Mouse (Mus musculus) embryonic facial prominence, embryonic 11.5 days (tissue): ENCODE data around the gene H2afy2. TPM values are rescaled to one million over a fixed set of nuclear protein-coding genes. Genes with fewer than 3 reads are reported as not detected.

Experiments used
- ATAC-seq: fragments of 200-750 bp; cut with Nextera tagmentation; replicated peaks from 2 replicates; pipeline ENCODE4 v1.8.0; 2017; ENCODE audit warnings: low read depth; ENCODE audit not compliant: insufficient number of reproducible peaks, low FRiP score, low TSS enrichment
- DNase-seq: peaks from one replicate; pipeline ENCODE4 v3.0.0-alpha.2; 2015; ENCODE audit warnings: low spot score
- H3K27ac ChIP-seq: fragments of 300-500 bp; sonication (generic); replicated peaks from 2 replicates; pipeline ENCODE4 v1.5.1; 2014; ENCODE audit warnings: mild to moderate bottlenecking, low read depth, low read length, control low read depth
- H3K27me3 ChIP-seq: fragments of 300-500 bp; sonication (generic); 2 replicates; pipeline ENCODE4 v1.6.1; 2014; ENCODE audit warnings: mild to moderate bottlenecking, low read length, moderate library complexity, mixed read lengths; ENCODE audit not compliant: control insufficient read depth, insufficient read depth
- H3K36me3 ChIP-seq: fragments of 300-500 bp; sonication (generic); replicated peaks from 2 replicates; pipeline ENCODE4 v1.6.1; 2014; ENCODE audit warnings: low read depth, mild to moderate bottlenecking, low read length, moderate library complexity, mixed read lengths; ENCODE audit not compliant: control insufficient read depth, insufficient read depth
- H3K4me1 ChIP-seq: fragments of 300-500 bp; sonication (generic); 2 replicates; pipeline ENCODE4 v1.6.1; 2014; ENCODE audit warnings: low read length, mixed read lengths; ENCODE audit not compliant: control insufficient read depth, insufficient read depth
- H3K4me2 ChIP-seq: fragments of 300-500 bp; sonication (generic); 2 replicates; pipeline ENCODE4 v1.6.1; 2014; ENCODE audit warnings: low read depth, mild to moderate bottlenecking, control low read depth, low read length, moderate library complexity
- H3K4me3 ChIP-seq: fragments of 300-500 bp; sonication (generic); 2 replicates; pipeline ENCODE4 v1.5.1; 2014; ENCODE audit warnings: low read depth, low read length, control low read depth
- H3K9ac ChIP-seq: fragments of 300-500 bp; sonication (generic); replicated peaks from 2 replicates; pipeline ENCODE4 v1.6.1; 2014; ENCODE audit warnings: mild to moderate bottlenecking, control low read depth, low read length
- H3K9me3 ChIP-seq: fragments of 300-500 bp; sonication (generic); replicated peaks from 2 replicates; pipeline ENCODE4 v1.6.1; 2016; ENCODE audit warnings: mild to moderate bottlenecking, low read length, inconsistent platforms, mixed read lengths; ENCODE audit not compliant: control insufficient read depth
- WGBS: fragments of 180-500 bp; shearing (Covaris S2); extraction: QIAGEN DNeasy Blood & Tissue Kit; methylation state at CpG from one replicate; pipeline ENCODE4 v1.1.7; 2014; 5-methylcytosine and 5-hydroxymethylcytosine counted together
- polyA plus RNA-seq: library from polyadenylated mRNA; unstranded; fragments of >200 nt; fragmentation: Nextera tagmentation; extraction: Ambion mirVana; gene quantifications from 2 replicates; pipeline ENCODE4 v1.2.1, GENCODE M21; 2014

The H2afy2 gene
- polyA plus RNA-seq, 1 experiment from 2014 or later: 335 TPM

DNA sequence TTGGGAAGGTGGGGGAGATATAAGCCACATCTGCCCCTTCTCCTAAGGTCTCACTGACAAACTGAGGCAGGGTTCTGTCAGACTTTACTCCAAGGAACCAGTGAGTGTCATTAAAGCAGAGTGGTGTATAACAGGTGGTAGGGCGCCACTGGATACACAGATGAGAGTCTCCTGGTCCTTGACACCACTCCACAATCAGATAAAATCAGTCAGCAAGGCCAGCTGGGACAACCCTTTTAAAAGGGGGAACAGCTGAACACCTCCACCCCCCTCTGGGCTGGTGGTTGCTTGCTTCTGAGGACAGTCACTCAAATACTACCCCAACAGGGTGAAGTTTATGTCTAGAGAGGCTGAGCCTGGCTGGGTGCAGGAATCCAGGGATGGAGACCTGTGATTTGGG lies 46.4 kb downstream of the H2afy2 start:
- Histone ChIP-seq H3K9ac (no peak overlapping the region), H3K27ac (no peak overlapping the region), H3K9me3 (no peaks in the 10 kb centered on the region), H3K27me3 (no peaks in the 10 kb centered on the region), H3K4me1 (no peaks in the 10 kb centered on the region), H3K4me2 (no peak overlapping the region), H3K36me3 (peaks cover 10% of the 10 kb centered on the region), H3K4me3 (no peak overlapping the region)
- 80% methylated on average over 1 of the region's 1 CpGs for WGBS
- DNase-seq: no peak
- ATAC-seq: no peak

DNA sequence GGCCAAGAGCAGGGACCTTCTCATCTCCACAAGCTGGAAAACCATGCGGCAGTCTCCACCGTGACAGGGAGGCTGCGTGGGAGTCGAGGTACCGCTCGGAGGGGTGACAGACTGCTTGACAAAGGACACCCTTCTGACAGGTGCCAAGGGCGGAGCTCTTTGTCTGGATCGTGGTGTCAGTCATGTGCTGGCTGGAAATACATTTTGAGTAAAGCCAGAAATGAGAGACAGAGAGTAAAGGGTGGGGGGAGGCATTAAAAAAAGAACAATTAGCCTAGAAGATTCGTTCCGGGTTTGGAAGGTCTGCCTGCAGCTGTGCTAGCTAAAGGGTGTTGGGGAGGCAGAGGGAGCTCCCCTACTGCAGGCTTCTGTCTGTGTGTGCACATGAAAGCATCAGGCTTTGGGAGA lies 47.3 kb downstream of the H2afy2 start:
- H3K9me3 ChIP-seq: no peaks in the 10 kb centered on the region
- no peaks in the 10 kb centered on the region for H3K4me1 ChIP-seq
- 77% methylated on average over 10 of the region's 10 CpGs for WGBS
- no peak overlapping the region for H3K4me3 ChIP-seq
- no peaks in the 10 kb centered on the region for H3K27me3 ChIP-seq
- ATAC-seq: no peak
- no peak overlapping the region for H3K4me2 ChIP-seq
- no peak overlapping the region for H3K27ac ChIP-seq
- no peak for DNase-seq
- no peak overlapping the region for H3K9ac ChIP-seq
- peaks cover 6% of the 10 kb centered on the region for H3K36me3 ChIP-seq

DNA sequence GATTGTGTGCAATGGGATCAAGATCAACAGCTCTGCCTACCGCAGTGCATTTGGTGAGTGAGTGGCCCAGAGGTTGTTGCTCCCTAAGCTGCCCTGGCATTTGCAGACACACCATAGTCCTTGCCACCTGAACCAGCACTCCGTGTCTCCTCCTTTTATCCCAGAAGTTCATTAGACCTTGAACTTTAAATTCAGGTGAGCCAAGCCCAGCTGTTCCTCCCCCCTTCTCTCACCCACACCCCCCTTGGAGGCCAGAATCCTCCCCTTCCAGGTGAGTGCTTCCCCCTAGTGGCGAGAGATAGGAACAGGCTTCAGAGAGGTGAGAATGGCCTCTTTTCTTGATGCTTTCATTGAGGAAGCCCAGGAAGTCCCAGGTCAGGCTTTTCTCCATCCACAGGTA lies 49.6 kb downstream of the H2afy2 start:
- Histone ChIP-seq H3K27ac (no peak overlapping the region), H3K4me2 (no peak overlapping the region), H3K9me3 (no peaks in the 10 kb centered on the region), H3K9ac (no peak overlapping the region), H3K27me3 (no peaks in the 10 kb centered on the region), H3K4me1 (no peaks in the 10 kb centered on the region), H3K4me3 (no peak overlapping the region), H3K36me3 (peaks cover 6% of the 10 kb centered on the region)
- ATAC-seq (no peak), DNase-seq (peak; percentile 67)
- 46% methylated on average over 3 of the region's 3 CpGs for WGBS

DNA sequence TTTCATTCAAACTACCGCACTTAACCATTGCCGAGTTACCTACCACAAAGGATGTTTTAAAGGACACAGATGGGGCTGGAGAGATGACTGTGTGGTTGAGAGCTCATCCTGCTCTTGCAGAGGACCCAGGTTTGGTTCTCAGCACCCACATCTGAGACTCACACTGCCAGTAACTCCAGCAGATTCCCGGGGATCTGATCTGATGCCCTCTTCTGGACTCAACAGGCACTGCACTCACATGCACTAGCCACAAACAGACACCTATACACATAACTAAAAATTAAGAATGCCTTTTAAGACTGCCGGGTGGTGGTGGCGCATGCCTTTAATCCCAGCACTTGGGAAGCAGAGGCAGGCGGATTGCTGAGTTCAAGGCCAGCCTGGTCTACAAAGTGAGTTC lies 53.8 kb downstream of the H2afy2 start:
- no peaks in the 10 kb centered on the region for H3K4me1 ChIP-seq
- H3K9ac ChIP-seq: no peak overlapping the region
- H3K36me3 ChIP-seq: no peaks in the 10 kb centered on the region
- no peak overlapping the region for H3K27ac ChIP-seq
- no peak overlapping the region for H3K4me3 ChIP-seq
- ATAC-seq: no peak
- no peak for DNase-seq
- no peak overlapping the region for H3K4me2 ChIP-seq
- H3K9me3 ChIP-seq: no peaks in the 10 kb centered on the region
- WGBS: 93% methylated on average over 6 of the region's 6 CpGs
- no peaks in the 10 kb centered on the region for H3K27me3 ChIP-seq

DNA sequence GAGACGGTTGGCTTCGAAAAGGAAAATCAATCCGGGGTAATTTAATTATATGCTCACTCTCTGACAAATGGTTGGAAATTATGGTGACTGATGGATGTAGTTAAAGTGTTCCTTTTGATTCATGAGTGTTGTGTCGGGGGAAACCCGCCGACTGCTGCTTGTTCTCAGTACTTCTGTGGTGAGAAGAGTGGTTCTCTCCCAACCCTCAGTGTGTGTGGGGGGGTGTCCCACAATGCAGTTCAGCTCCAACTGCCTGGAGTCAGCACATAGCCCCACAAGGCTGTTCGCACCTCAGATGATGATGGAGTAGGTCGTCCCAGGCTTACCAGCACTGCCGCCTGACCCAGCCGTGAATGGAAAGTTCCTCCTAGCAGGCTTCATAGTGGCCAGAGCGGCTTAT lies 54.8 kb downstream of the H2afy2 start:
- H3K4me1 ChIP-seq: no peaks in the 10 kb centered on the region
- H3K27ac ChIP-seq: no peak overlapping the region
- H3K27me3 ChIP-seq: no peaks in the 10 kb centered on the region
- ATAC-seq (no peak), DNase-seq (no peak)
- WGBS: 76% methylated on average over 11 of the region's 11 CpGs
- no peak overlapping the region for H3K9ac ChIP-seq
- H3K36me3 ChIP-seq: no peaks in the 10 kb centered on the region
- no peak overlapping the region for H3K4me2 ChIP-seq
- no peak overlapping the region for H3K4me3 ChIP-seq
- H3K9me3 ChIP-seq: no peaks in the 10 kb centered on the region

DNA sequence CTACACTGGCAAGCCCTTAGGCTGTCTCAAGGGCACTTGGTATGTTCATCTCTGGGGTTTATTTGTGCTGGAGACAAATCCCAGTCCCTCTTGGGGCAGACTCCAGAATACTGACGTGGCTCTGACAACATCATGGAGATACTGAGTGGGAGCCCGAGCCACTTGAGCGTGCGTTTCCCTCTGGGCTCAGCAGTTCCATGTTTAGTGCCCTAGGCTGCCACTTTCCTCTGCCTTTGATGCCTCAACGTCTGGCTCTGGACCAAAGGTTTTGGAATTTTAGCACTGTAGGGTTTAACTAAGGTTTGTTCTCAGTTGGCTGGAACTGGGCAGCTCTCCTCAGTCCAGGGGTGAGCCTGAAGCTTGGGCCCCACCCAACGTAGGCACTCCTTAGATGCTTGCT lies 60.7 kb downstream of the H2afy2 start:
- ATAC-seq: no peak
- no peak for DNase-seq
- no peaks in the 10 kb centered on the region for H3K4me1 ChIP-seq
- no peak overlapping the region for H3K4me2 ChIP-seq
- H3K9ac ChIP-seq: no peak overlapping the region
- no peak overlapping the region for H3K4me3 ChIP-seq
- no peaks in the 10 kb centered on the region for H3K9me3 ChIP-seq
- no peak overlapping the region for H3K27ac ChIP-seq
- WGBS: 76% methylated on average over 6 of the region's 6 CpGs
- H3K27me3 ChIP-seq: no peaks in the 10 kb centered on the region
- no peaks in the 10 kb centered on the region for H3K36me3 ChIP-seq

DNA sequence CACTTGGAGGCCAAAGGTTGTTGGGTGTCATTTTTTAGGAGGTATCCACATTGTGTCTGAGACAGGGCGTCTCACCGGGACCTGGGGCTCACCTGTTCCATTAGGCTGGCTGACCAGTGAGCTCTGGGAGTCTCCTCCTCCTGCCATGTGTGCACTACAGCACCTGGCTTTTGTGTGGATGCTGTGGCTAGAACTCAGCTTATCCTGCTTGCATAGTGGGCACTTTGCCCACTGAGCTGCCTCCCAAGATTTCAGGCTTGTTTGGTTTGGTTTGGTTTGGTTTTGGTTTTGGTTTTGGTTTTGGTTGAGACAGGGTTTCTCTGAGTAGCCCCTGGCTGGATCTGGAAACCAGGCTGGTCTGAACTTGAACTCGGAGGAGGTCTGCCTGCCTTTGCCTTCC lies 61.7 kb downstream of the H2afy2 start:
- ATAC-seq: no peak
- H3K36me3 ChIP-seq: no peaks in the 10 kb centered on the region
- WGBS: 80% methylated on average over 3 of the region's 3 CpGs
- H3K4me1 ChIP-seq: no peaks in the 10 kb centered on the region
- no peak overlapping the region for H3K9ac ChIP-seq
- H3K4me2 ChIP-seq: no peak overlapping the region
- no peaks in the 10 kb centered on the region for H3K9me3 ChIP-seq
- H3K27me3 ChIP-seq: no peaks in the 10 kb centered on the region
- H3K4me3 ChIP-seq: no peak overlapping the region
- DNase-seq: no peak
- H3K27ac ChIP-seq: no peak overlapping the region

DNA sequence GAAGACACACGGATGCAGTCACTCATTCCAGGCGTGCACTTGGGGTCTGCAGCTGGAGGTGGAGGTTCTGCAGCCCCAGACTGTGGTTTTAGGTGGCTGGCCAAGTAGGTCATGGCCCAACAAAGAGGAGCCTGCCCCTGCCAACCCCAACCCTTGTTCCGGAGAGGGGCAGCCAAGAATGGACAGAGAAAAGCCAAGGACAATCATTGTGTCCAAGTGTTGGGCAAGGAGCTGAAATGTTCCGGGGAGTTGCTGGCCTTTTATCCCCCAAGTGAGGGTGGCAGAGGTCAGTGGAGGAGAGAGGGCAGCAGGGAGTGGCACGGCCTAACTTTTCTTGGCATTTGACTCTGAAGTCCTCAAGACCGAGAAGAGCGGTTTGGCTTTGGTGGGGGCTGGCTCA lies 63.6 kb downstream of the H2afy2 start:
- H3K27ac ChIP-seq: no peak overlapping the region
- 89% methylated on average over 7 of the region's 7 CpGs for WGBS
- no peak overlapping the region for H3K4me3 ChIP-seq
- no peaks in the 10 kb centered on the region; the same call in 1 of the 2 replicates for H3K4me1 ChIP-seq
- no peaks in the 10 kb centered on the region for H3K9me3 ChIP-seq
- ATAC-seq (no peak), DNase-seq (no peak)
- H3K36me3 ChIP-seq: no peaks in the 10 kb centered on the region
- H3K4me2 ChIP-seq: no peak overlapping the region
- no peaks in the 10 kb centered on the region for H3K27me3 ChIP-seq
- H3K9ac ChIP-seq: no peak overlapping the region
